Mouse (Mus musculus) G1E (cell line): ENCODE results near the gene Rps15a. TPM values are rescaled to one million over a fixed set of nuclear protein-coding genes. Genes with fewer than 3 reads are reported as not detected.
A peak's percentile ranks its signal among the peaks of the same experiment; 100 is the strongest.

ENCODE experiments used
- ATAC-seq: 2 replicates; pipeline ENCODE4 v1.8.0; 2016; ENCODE audit warnings: mild to moderate bottlenecking; ENCODE audit not compliant: insufficient number of reproducible peaks, poor library complexity, low FRiP score, severe bottlenecking; ENCODE audit errors: extremely low read depth
- DNase-seq: peaks from one replicate; pipeline ENCODE4 v3.0.0; 2012; ENCODE audit warnings: low spot score
- H3K27me3 ChIP-seq: 2 replicates; pipeline ENCODE4 v1.6.1; 2012; ENCODE audit warnings: mild to moderate bottlenecking, low read length, inconsistent platforms; ENCODE audit not compliant: insufficient read depth
- H3K36me3 ChIP-seq: replicated peaks from 2 replicates; pipeline ENCODE3; 2012; ENCODE audit warnings: mild to moderate bottlenecking, inconsistent platforms
- H3K4me1 ChIP-seq: 2 replicates; pipeline ENCODE4 v1.6.1; 2012; ENCODE audit warnings: low read depth, low read length, inconsistent platforms, mixed read lengths; ENCODE audit not compliant: insufficient read depth
- H3K4me3 ChIP-seq: 2 replicates; pipeline ENCODE4 v1.5.1; 2012; ENCODE audit warnings: low read depth, mild to moderate bottlenecking, inconsistent platforms, low read length, moderate library complexity, mixed read lengths
- H3K9me3 ChIP-seq: replicated peaks from 2 replicates; pipeline ENCODE4 v1.6.1; 2012; ENCODE audit warnings: inconsistent platforms
- CTCF ChIP-seq: IDR thresholded peaks from 2 replicates; pipeline ENCODE4 v1.5.1; 2012; ENCODE audit warnings: low read depth, low read length, inconsistent platforms, mixed read lengths
- GATA1 ChIP-seq: IDR thresholded peaks from 2 replicates; pipeline ENCODE4 v1.6.1; 2012; ENCODE audit warnings: borderline replicate concordance, low read length, inconsistent platforms, mixed read lengths
- GATA2 ChIP-seq: IDR thresholded peaks from 2 replicates; pipeline ENCODE4 v1.6.1; 2012; ENCODE audit warnings: low read depth, low read length, inconsistent platforms, borderline replicate concordance
- POLR2AphosphoS5 ChIP-seq: IDR thresholded peaks from 2 replicates; pipeline ENCODE4 v1.6.1; 2012; ENCODE audit warnings: low read depth, low read length, inconsistent platforms; ENCODE audit not compliant: insufficient replicate concordance
- TAL1 ChIP-seq: conservative IDR thresholded peaks from 2 replicates; pipeline ENCODE4 v1.6.1; 2012; ENCODE audit warnings: low read depth, low read length, inconsistent platforms, mixed read lengths
- polyA plus RNA-seq: library from polyadenylated mRNA; stranded (reverse); fragments of >175 nt; gene quantifications from 2 replicates; pipeline ENCODE4 v1.2.3, GENCODE M21; 2012
- total RNA-seq, 2 experiments: library from RNA; stranded (forward) in 1 of 2; stranded (reverse) in 1 of 2; fragments of 200-1000 nt in 1 of 2; fragments of >200 nt in 1 of 2; fragmentation: Nextera tagmentation in 1 of 2; gene quantifications; 2 replicates each; pipeline ENCODE4 v1.2.3; 2014 to 2017

Gene Rps15a
- total and polyA plus RNA-seq, 3 experiments: 16.0 to 1,114 (median 1,062) TPM

- TF ChIP-seq CTCF (no peak), POLR2AphosphoS5 (no peak), GATA1 (no peak), TAL1 (no peak), GATA2 (no peak)
- DNase-seq (no peak), ATAC-seq (no peak)
- no peak overlapping the region for H3K4me3 ChIP-seq
- H3K27me3 ChIP-seq: peaks cover 3% of the 10 kb centered on the region; the same call in 1 of the 2 replicates
- H3K36me3 ChIP-seq: no peaks in the 10 kb centered on the region
- no peaks in the 10 kb centered on the region for H3K4me1 ChIP-seq
- H3K9me3 ChIP-seq: no peaks in the 10 kb centered on the region
Measured at GRCm38 (mm10) chr7:118079987-118080386, 36.0 kb downstream of the Rps15a start.

GRCm38 (mm10) chr7:118079097-118079496, 36.9 kb downstream of the Rps15a start:
- H3K27me3 ChIP-seq: peaks cover 3% of the 10 kb centered on the region; the same call in 1 of the 2 replicates
- H3K9me3 ChIP-seq: no peaks in the 10 kb centered on the region
- TF ChIP-seq TAL1 (no peak), GATA1 (no peak), POLR2AphosphoS5 (no peak), CTCF (no peak), GATA2 (no peak)
- H3K4me1 ChIP-seq: no peaks in the 10 kb centered on the region
- DNase-seq (no peak), ATAC-seq (no peak)
- no peaks in the 10 kb centered on the region for H3K36me3 ChIP-seq
- H3K4me3 ChIP-seq: no peak overlapping the region

- TF ChIP-seq GATA2 (no peak), POLR2AphosphoS5 (no peak), GATA1 (no peak), CTCF (no peak)
- H3K4me3 ChIP-seq: no peak overlapping the region
- no peak for ATAC-seq
- peaks cover 7% of the 10 kb centered on the region for H3K9me3 ChIP-seq
- H3K4me1 ChIP-seq: no peaks in the 10 kb centered on the region
- H3K36me3 ChIP-seq: no peaks in the 10 kb centered on the region
- no peak for DNase-seq
- H3K27me3 ChIP-seq: no peaks in the 10 kb centered on the region
Measured at GRCm38 (mm10) chr7:118067261-118067660, 48.7 kb downstream of the Rps15a start.

- Histone ChIP-seq H3K9me3 (peaks cover 29% of the 10 kb centered on the region), H3K4me1 (no peaks in the 10 kb centered on the region), H3K36me3 (no peaks in the 10 kb centered on the region), H3K27me3 (no peaks in the 10 kb centered on the region), H3K4me3 (no peak overlapping the region)
- TF ChIP-seq POLR2AphosphoS5 (no peak), TAL1 (no peak), CTCF (0 out of 2 replicates have a peak, but pooled peaks have one; percentile 22), GATA1 (no peak)
- ATAC-seq (no peak), DNase-seq (no peak)
Measured at GRCm38 (mm10) chr7:118056300-118056699, 59.7 kb downstream of the Rps15a start.

Other genes with a start within 250 kb of the Rps15a start
- gene Arl6ip1, start 13.5 kb upstream of the Rps15a start, total RNA-seq (2014; fragmentation: Nextera tagmentation): 287 and 297 TPM in 2 replicates
- gene Arl6ip1, start 13.5 kb upstream of the Rps15a start, total RNA-seq (2017): 139 and 169 TPM in 2 replicates
- 16.7 and 23.3 TPM in 2 replicates for gene Arl6ip1, start 13.5 kb upstream of the Rps15a start, polyA plus RNA-seq
- 121 and 138 TPM in 2 replicates for gene Smg1, start 127.5 kb upstream of the Rps15a start, total RNA-seq (2014; fragmentation: Nextera tagmentation)
- 49.8 and 53.5 TPM in 2 replicates for gene Smg1, start 127.5 kb upstream of the Rps15a start, total RNA-seq (2017)
- gene Smg1, start 127.5 kb upstream of the Rps15a start, polyA plus RNA-seq: 19.9 and 24.2 TPM in 2 replicates